32 mouse cellular contexts compared by ENCODE assay signal in the genomic region with DNA sequence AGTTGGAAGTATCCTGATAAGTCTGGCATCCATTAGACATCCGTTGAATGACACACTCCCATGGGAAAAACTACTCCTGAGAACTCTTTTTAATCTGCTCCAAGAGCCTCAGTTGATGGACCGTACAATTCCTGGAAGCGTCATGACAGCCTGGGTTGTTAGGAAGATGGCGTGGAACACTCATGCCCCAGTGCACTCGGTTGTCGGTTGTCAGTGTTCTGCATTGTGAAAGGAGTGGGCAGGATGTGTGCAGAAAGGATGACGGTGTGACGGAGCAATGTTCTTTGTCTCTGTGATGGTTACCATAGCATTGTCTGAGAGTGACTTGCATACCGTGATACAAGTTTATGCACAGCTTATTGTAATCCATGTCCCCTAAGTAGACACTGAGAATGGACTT.
DNase-seq lines count a peak whose midpoint lies in the region; ATAC-seq and TF ChIP-seq lines count a peak whose summit lies in the region.
"Had no signal": no experiment of that assay in that cellular context is flagged by ENCODE, and none has a peak within 500 bp of the region (broad histone marks: within the 10 kb centered on the region; RNA-seq: fewer than 3 reads in every experiment).

No protein-coding gene starts in this region.

- no peaks in the 10 kb centered on the region for H3K9me3 ChIP-seq in heart, embryonic 14.5 days (ENCODE audit: control insufficient read depth, low read length)
- no peaks in the 10 kb centered on the region for H3K9me3 ChIP-seq in hindbrain, postnatal 0 days (ENCODE audit: low read length)
- H3K9me3 ChIP-seq in hindbrain, embryonic 12.5 days (replicated peaks), result no peaks in the 10 kb centered on the region
- peaks cover 5% of the 10 kb centered on the region; the same call in 1 of the 2 replicates for H3K9me3 ChIP-seq in megakaryocyte, embryonic 14.5 days
- H3K9me3 ChIP-seq: embryonic facial prominence, embryonic 13.5 days; forebrain, embryonic 12.5 days; G1E; heart, embryonic 10.5 days; hindbrain, embryonic 13.5 days; intestine, embryonic 15.5 days; limb, embryonic 10.5 days; liver, embryonic 15.5 days; lung, embryonic 15.5 days; midbrain, embryonic 13.5 days; neural tube, embryonic 12.5 days had no signal

- WGBS in heart, embryonic 14.5 days, result 44% methylated on average over 9 of the region's 9 CpGs
- 30% methylated on average over 9 of the region's 9 CpGs for WGBS in heart, adult 2 months
- 26% methylated on average over 9 of the region's 9 CpGs for WGBS in hindbrain, postnatal 0 days
- 50% methylated on average over 9 of the region's 9 CpGs for WGBS in hindbrain, embryonic 12.5 days

- no peaks in the 10 kb centered on the region for H3K79me2 ChIP-seq in heart, adult 2 months (replicated peaks; ENCODE audit: control insufficient read depth, insufficient read depth, low read length)

- H3K4me1 ChIP-seq in heart, embryonic 14.5 days (ENCODE audit: control insufficient read depth in 2 of 2, insufficient read depth in 2 of 2, low read length in 2 of 2), result peaks cover 6 to 12% of the 10 kb centered on the region in 2 experiments
- H3K4me1 ChIP-seq in heart, adult 2 months (ENCODE audit: control insufficient read depth, insufficient read depth, low read length), result no peaks in the 10 kb centered on the region
- H3K4me1 ChIP-seq in hindbrain, postnatal 0 days (ENCODE audit: insufficient read depth, low read length), result no peaks in the 10 kb centered on the region
- H3K4me1 ChIP-seq in hindbrain, embryonic 12.5 days, result 0 out of 2 replicates have a peak, but pooled peaks cover 4% of the 10 kb centered on the region
- H3K4me1 ChIP-seq in megakaryocyte, embryonic 14.5 days, result no peaks in the 10 kb centered on the region
- H3K4me1 ChIP-seq: embryonic facial prominence, embryonic 13.5 days; forebrain, embryonic 12.5 days; intestine, embryonic 15.5 days; limb, embryonic 10.5 days; liver, embryonic 15.5 days; midbrain, embryonic 13.5 days; neural tube, embryonic 12.5 days had no signal

- no peak for DNase-seq in heart, adult 2 months
- DNase-seq in hindbrain, postnatal 0 days (ENCODE audit: low spot score), result peak; percentile 19
- DNase-seq in urinary bladder, adult 18-20 months (ENCODE audit: low spot score in 2 of 2), result no peak
- DNase-seq: adrenal gland, adult 2 months; B cell, adult 2 months; cerebellum, adult 11 months; cerebellum, postnatal 25 days; embryo, embryonic 11 days; gastrocnemius, postnatal 25 days; liver; right cerebral cortex, adult 18-20 months; right cerebral cortex, postnatal 4 days; thymus, postnatal 14 days had no signal

- no peak overlapping the region for H3K27ac ChIP-seq in heart, embryonic 14.5 days (replicated peaks in 1 of 2; ENCODE audit: control insufficient read depth in 1 of 2, insufficient read depth in 1 of 2, low read depth in 2 of 2, low read length in 2 of 2)
- H3K27ac ChIP-seq in heart, adult 2 months, result no peak overlapping the region
- H3K27ac ChIP-seq in hindbrain, postnatal 0 days, result no peak overlapping the region
- no peak overlapping the region for H3K27ac ChIP-seq in hindbrain, embryonic 12.5 days
- H3K27ac ChIP-seq: embryonic facial prominence, embryonic 13.5 days; forebrain, embryonic 12.5 days; heart, embryonic 10.5 days; hindbrain, embryonic 13.5 days; intestine, embryonic 15.5 days; left cerebral cortex, adult 2 months; limb, embryonic 10.5 days; liver, embryonic 15.5 days; lung, embryonic 15.5 days; macrophage; midbrain, embryonic 13.5 days; neural tube, embryonic 12.5 days had no signal

- ATAC-seq in heart, embryonic 14.5 days (ENCODE audit: insufficient number of reproducible peaks, insufficient read depth, low FRiP score, low read depth), result peak; percentile 50; the same call in 1 of the 2 replicates
- ATAC-seq in hindbrain, postnatal 0 days, result peak; percentile 70
- no peak for ATAC-seq in hindbrain, embryonic 12.5 days (ENCODE audit: low FRiP score)
- ATAC-seq in megakaryocyte, adult 5-6 weeks (ENCODE audit: poor library complexity, severe bottlenecking), result no peak
- ATAC-seq: intestine, embryonic 15.5 days; midbrain, embryonic 13.5 days had no signal

- intact Hi-C loops in heart, adult 2 months (cut with DNase I), result no loop called here

- no peak overlapping the region for H3K4me3 ChIP-seq in heart, embryonic 14.5 days (ENCODE audit: control insufficient read depth in 1 of 2, insufficient read depth in 1 of 2, low read depth in 1 of 2, low read length in 2 of 2)
- H3K4me3 ChIP-seq in heart, adult 2 months, result no peak overlapping the region
- no peak overlapping the region for H3K4me3 ChIP-seq in hindbrain, postnatal 0 days (ENCODE audit: low read length)
- no peak overlapping the region for H3K4me3 ChIP-seq in hindbrain, embryonic 12.5 days
- H3K4me3 ChIP-seq in megakaryocyte, embryonic 14.5 days (replicated peaks), result peak overlapping the region; percentile 17
- H3K4me3 ChIP-seq: embryonic facial prominence, embryonic 13.5 days; erythroblast, embryonic 14.5 days; forebrain, embryonic 12.5 days; heart, embryonic 10.5 days; hindbrain, embryonic 13.5 days; intestine, embryonic 15.5 days; left cerebral cortex, adult 2 months; limb, embryonic 10.5 days; liver, embryonic 15.5 days; lung, embryonic 15.5 days; midbrain, embryonic 13.5 days; neural tube, embryonic 12.5 days had no signal

- no peak overlapping the region for H3K9ac ChIP-seq in heart, embryonic 14.5 days (ENCODE audit: low read length)
- H3K9ac ChIP-seq in heart, adult 2 months (ENCODE audit: low read depth, low read length), result no peak overlapping the region
- H3K9ac ChIP-seq in hindbrain, postnatal 0 days (replicated peaks; ENCODE audit: low read length), result no peak overlapping the region
- H3K9ac ChIP-seq in hindbrain, embryonic 12.5 days, result no peak overlapping the region
- H3K9ac ChIP-seq: embryonic facial prominence, embryonic 13.5 days; forebrain, embryonic 12.5 days; hindbrain, embryonic 13.5 days; intestine, embryonic 15.5 days; liver, embryonic 15.5 days; lung, embryonic 15.5 days; midbrain, embryonic 13.5 days; neural tube, embryonic 12.5 days had no signal

- no peaks in the 10 kb centered on the region for H3K36me3 ChIP-seq in heart, embryonic 14.5 days (ENCODE audit: control insufficient read depth, insufficient read depth, low read length)
- no peaks in the 10 kb centered on the region for H3K36me3 ChIP-seq in heart, adult 2 months (ENCODE audit: control insufficient read depth, insufficient read depth, low read length)
- no peaks in the 10 kb centered on the region for H3K36me3 ChIP-seq in hindbrain, postnatal 0 days (ENCODE audit: insufficient read depth, low read length)
- no peaks in the 10 kb centered on the region for H3K36me3 ChIP-seq in hindbrain, embryonic 12.5 days
- H3K36me3 ChIP-seq in megakaryocyte, embryonic 14.5 days (replicated peaks; ENCODE audit: low read length), result no peaks in the 10 kb centered on the region
- H3K36me3 ChIP-seq: embryonic facial prominence, embryonic 13.5 days; forebrain, embryonic 12.5 days; G1E; heart, embryonic 10.5 days; hindbrain, embryonic 13.5 days; intestine, embryonic 15.5 days; limb, embryonic 10.5 days; liver, embryonic 15.5 days; lung, embryonic 15.5 days; midbrain, embryonic 13.5 days; neural tube, embryonic 12.5 days had no signal

- TF ChIP-seq CTCF in heart, adult 2 months (IDR thresholded peaks at IDR 0.05), result no peak
- TF ChIP-seq CTCF in hindbrain, postnatal 0 days (IDR thresholded peaks at IDR 0.05; ENCODE audit: low read depth), result no peak

- no peaks in the 10 kb centered on the region for H3K27me3 ChIP-seq in heart, embryonic 14.5 days (ENCODE audit: control insufficient read depth, insufficient read depth, low read length)
- no peaks in the 10 kb centered on the region for H3K27me3 ChIP-seq in heart, adult 2 months (ENCODE audit: control insufficient read depth, insufficient read depth, low read length)
- H3K27me3 ChIP-seq in hindbrain, postnatal 0 days (ENCODE audit: insufficient read depth, low read length), result no peaks in the 10 kb centered on the region
- no peaks in the 10 kb centered on the region for H3K27me3 ChIP-seq in hindbrain, embryonic 12.5 days
- H3K27me3 ChIP-seq in megakaryocyte, embryonic 14.5 days (replicated peaks), result no peaks in the 10 kb centered on the region
- H3K27me3 ChIP-seq: CH12.LX; embryonic facial prominence, embryonic 13.5 days; forebrain, embryonic 12.5 days; intestine, embryonic 15.5 days; liver, embryonic 15.5 days; lung, embryonic 15.5 days; midbrain, embryonic 13.5 days; neural tube, embryonic 12.5 days had no signal

- TF ChIP-seq EP300 in heart, adult 2 months (IDR thresholded peaks at IDR 0.05; ENCODE audit: insufficient read depth, low read depth, low read length), result no peak

- no peak overlapping the region for H3K4me2 ChIP-seq in heart, embryonic 14.5 days (ENCODE audit: low read length)
- no peak overlapping the region for H3K4me2 ChIP-seq in hindbrain, postnatal 0 days (ENCODE audit: low read depth, low read length)
- H3K4me2 ChIP-seq in hindbrain, embryonic 12.5 days (replicated peaks), result no peak overlapping the region
- H3K4me2 ChIP-seq: embryonic facial prominence, embryonic 13.5 days; forebrain, embryonic 12.5 days; hindbrain, embryonic 13.5 days; intestine, embryonic 15.5 days; liver, embryonic 15.5 days; lung, embryonic 15.5 days; midbrain, embryonic 13.5 days; neural tube, embryonic 12.5 days had no signal

- TF ChIP-seq POLR2A in heart, adult 2 months (IDR thresholded peaks at IDR 0.05; ENCODE audit: insufficient read depth, low read depth, low read length), result no peak

Comparison
In these comparisons a context has a peak if more than half of its experiments do, and no peak if none do; other contexts are left out.
1. ATAC-seq: peak in heart, embryonic 14.5 days (single experiment) and hindbrain, postnatal 0 days (single experiment); none in hindbrain, embryonic 12.5 days (single experiment) and megakaryocyte, adult 5-6 weeks (single experiment).